Mouse (Mus musculus) MEL (cell line): ENCODE measurements around the gene Bicd2. TPM values are rescaled to one million over a fixed set of nuclear protein-coding genes. Genes with fewer than 3 reads are reported as not detected.

Experiments
- DNase-seq: peaks from one replicate; pipeline ENCODE4 v3.0.0; 2011; ENCODE audit warnings: low read depth, low spot score
- H3K27ac ChIP-seq: 2 replicates; pipeline ENCODE4 v1.5.1; 2012; ENCODE audit warnings: low read depth, mild to moderate bottlenecking, control low read depth, low read length, moderate library complexity; ENCODE audit not compliant: control insufficient read depth
- H3K27me3 ChIP-seq, 2 experiments: fragments of 150-350 bp in 1 of 2; sonication (generic) in 1 of 2; 2 replicates each; pipeline ENCODE4 v1.6.1; 2012; ENCODE audit warnings: low read length in 2 of 2, mild to moderate bottlenecking in 2 of 2, improper control_type of control experiment in 1 of 2, moderate library complexity in 1 of 2; ENCODE audit not compliant: insufficient read depth in 2 of 2, control insufficient read depth in 1 of 2
- H3K36me3 ChIP-seq, 2 experiments: 2 replicates each; pipeline ENCODE4 v1.6.1; 2012 to 2014; ENCODE audit warnings: low read length in 2 of 2, improper control_type of control experiment in 1 of 2, inconsistent platforms in 1 of 2, mild to moderate bottlenecking in 1 of 2; ENCODE audit not compliant: insufficient read depth in 2 of 2, control insufficient read depth in 1 of 2
- H3K4me1 ChIP-seq, 2 experiments: fragments of 150-350 bp in 1 of 2; sonication (generic) in 1 of 2; 2 replicates each; pipeline ENCODE4 v1.6.1; 2012; ENCODE audit warnings: low read length in 2 of 2, improper control_type of control experiment in 1 of 2, mild to moderate bottlenecking in 1 of 2; ENCODE audit not compliant: insufficient read depth in 2 of 2, control insufficient read depth in 1 of 2
- H3K4me3 ChIP-seq, 2 experiments: fragments of 150-350 bp in 1 of 2; sonication (generic) in 1 of 2; 2 replicates each; pipeline ENCODE4 v1.5.1; 2012; ENCODE audit warnings: low read depth in 2 of 2, low read length in 2 of 2, mild to moderate bottlenecking in 2 of 2, moderate library complexity in 2 of 2, control low read depth in 1 of 2, improper control_type of control experiment in 1 of 2; ENCODE audit not compliant: control insufficient read depth in 1 of 2, insufficient read depth in 1 of 2
- H3K79me2 ChIP-seq: 2 replicates; pipeline ENCODE4 v1.6.1; 2012; ENCODE audit warnings: mild to moderate bottlenecking, low read length, moderate library complexity; ENCODE audit not compliant: control insufficient read depth, poor library complexity, insufficient read depth
- H3K9ac ChIP-seq: 2 replicates; pipeline ENCODE4 v1.6.1; 2012; ENCODE audit warnings: low read depth, mild to moderate bottlenecking, control low read depth, low read length, moderate library complexity; ENCODE audit not compliant: control insufficient read depth, poor library complexity, severe bottlenecking
- H3K9me3 ChIP-seq: fragments of 150-350 bp; sonication (generic); replicated peaks from 2 replicates; pipeline ENCODE4 v1.6.1; 2012; ENCODE audit warnings: mild to moderate bottlenecking, low read length, improper control_type of control experiment, moderate library complexity; ENCODE audit not compliant: insufficient read depth
- CHD1 ChIP-seq: IDR thresholded peaks from 2 replicates; pipeline ENCODE4 v1.6.1; 2012; ENCODE audit warnings: low read depth, mild to moderate bottlenecking, inconsistent platforms, low read length, improper control_type of control experiment
- CTCF ChIP-seq, 3 experiments: IDR thresholded peaks in 2 of 3; conservative IDR thresholded peaks in 1 of 3; 2 replicates each; pipeline ENCODE4 v1.5.1; 2011 to 2012; ENCODE audit warnings: low read length in 3 of 3, low read depth in 2 of 3, mild to moderate bottlenecking in 2 of 3, improper control_type of control experiment in 1 of 3, inconsistent platforms in 1 of 3, mixed read lengths in 1 of 3, moderate library complexity in 1 of 3; ENCODE audit not compliant: control insufficient read depth in 1 of 3, insufficient read depth in 1 of 3, poor library complexity in 1 of 3, severe bottlenecking in 1 of 3
- EP300 ChIP-seq, 2 experiments: IDR thresholded peaks; 2 replicates each; pipeline ENCODE4 v1.6.1; 2011; ENCODE audit warnings: improper control_type of control experiment in 2 of 2, low read length in 2 of 2, low read depth in 1 of 2, mild to moderate bottlenecking in 1 of 2
- ETS1 ChIP-seq: IDR thresholded peaks from 2 replicates; pipeline ENCODE4 v1.6.1; 2012; ENCODE audit warnings: low read depth, mild to moderate bottlenecking, inconsistent platforms, low read length, improper control_type of control experiment, moderate library complexity
- GATA1 ChIP-seq: IDR thresholded peaks from 2 replicates; pipeline ENCODE4 v1.6.1; 2011; ENCODE audit warnings: low read depth, low read length, improper control_type of control experiment
- HCFC1 ChIP-seq: IDR thresholded peaks from 2 replicates; pipeline ENCODE4 v1.6.1; 2012; ENCODE audit warnings: low read depth, mild to moderate bottlenecking, inconsistent platforms, low read length, improper control_type of control experiment, moderate library complexity
- JUND ChIP-seq: IDR thresholded peaks from 2 replicates; pipeline ENCODE4 v1.6.1; 2011; ENCODE audit warnings: low read depth, mild to moderate bottlenecking, improper control_type of control experiment, low read length
- MAFK ChIP-seq: IDR thresholded peaks from 2 replicates; pipeline ENCODE4 v1.6.1; 2011; ENCODE audit warnings: low read depth, mild to moderate bottlenecking, low read length, improper control_type of control experiment, borderline replicate concordance
- MAX ChIP-seq: IDR thresholded peaks from 2 replicates; pipeline ENCODE4 v1.6.1; 2011; ENCODE audit warnings: low read length, improper control_type of control experiment
- MEF2A ChIP-seq: IDR thresholded peaks from 2 replicates; pipeline ENCODE4 v1.6.1; 2014; ENCODE audit warnings: low read depth, mild to moderate bottlenecking, inconsistent platforms, low read length, improper control_type of control experiment; ENCODE audit not compliant: poor library complexity, insufficient replicate concordance, severe bottlenecking; ENCODE audit errors: extremely low read depth
- MYC ChIP-seq: IDR thresholded peaks from 2 replicates; pipeline ENCODE4 v1.6.1; 2011; ENCODE audit warnings: low read depth, mild to moderate bottlenecking, low read length, improper control_type of control experiment, moderate library complexity
- NRF1 ChIP-seq: IDR thresholded peaks from 2 replicates; pipeline ENCODE4 v1.6.1; 2014; ENCODE audit warnings: low read depth, mild to moderate bottlenecking, inconsistent platforms, low read length, improper control_type of control experiment, moderate library complexity; ENCODE audit not compliant: poor library complexity, insufficient read depth, severe bottlenecking
- RAD21 ChIP-seq: IDR thresholded peaks from 2 replicates; pipeline ENCODE4 v1.6.1; 2011; ENCODE audit warnings: mild to moderate bottlenecking, low read depth, low read length, improper control_type of control experiment
- RCOR1 ChIP-seq: IDR thresholded peaks from 2 replicates; pipeline ENCODE4 v1.6.1; 2012; ENCODE audit warnings: low read depth, mild to moderate bottlenecking, inconsistent platforms, low read length, improper control_type of control experiment
- SIN3A ChIP-seq: IDR thresholded peaks from 2 replicates; pipeline ENCODE4 v1.6.1; 2012; ENCODE audit warnings: low read length, improper control_type of control experiment, inconsistent platforms
- SMC3 ChIP-seq: IDR thresholded peaks from 2 replicates; pipeline ENCODE4 v1.6.1; 2011; ENCODE audit warnings: low read depth, low read length, improper control_type of control experiment
- TAL1 ChIP-seq: IDR thresholded peaks from 2 replicates; pipeline ENCODE4 v1.6.1; 2012; ENCODE audit warnings: mild to moderate bottlenecking, inconsistent platforms, low read length, moderate library complexity, mixed read lengths
- TBP ChIP-seq: IDR thresholded peaks from 2 replicates; pipeline ENCODE4 v1.8.0; 2011; ENCODE audit warnings: low read depth, low read length, improper control_type of control experiment
- TCF12 ChIP-seq: IDR thresholded peaks from 2 replicates; pipeline ENCODE4 v1.6.1; 2014; ENCODE audit warnings: low read depth, mild to moderate bottlenecking, inconsistent platforms, low read length, improper control_type of control experiment, moderate library complexity
- UBTF ChIP-seq: IDR thresholded peaks from 2 replicates; pipeline ENCODE4 v1.6.1; 2012; ENCODE audit warnings: low read depth, mild to moderate bottlenecking, inconsistent platforms, low read length, improper control_type of control experiment, moderate library complexity, borderline replicate concordance; ENCODE audit not compliant: insufficient read depth
- USF2 ChIP-seq, 2 experiments: IDR thresholded peaks; 2 replicates each; pipeline ENCODE4 v1.6.1; 2011 to 2012; ENCODE audit warnings: improper control_type of control experiment in 2 of 2, low read length in 2 of 2, borderline replicate concordance in 1 of 2, inconsistent platforms in 1 of 2, low read depth in 1 of 2, mild to moderate bottlenecking in 1 of 2; ENCODE audit not compliant: insufficient read depth in 1 of 2
- ZC3H11A ChIP-seq: IDR thresholded peaks from 2 replicates; pipeline ENCODE4 v1.6.1; 2012; ENCODE audit warnings: low read depth, mild to moderate bottlenecking, inconsistent platforms, low read length, improper control_type of control experiment
- ZNF384 ChIP-seq: IDR thresholded peaks from 2 replicates; pipeline ENCODE4 v1.6.1; 2012; ENCODE audit warnings: low read depth, mild to moderate bottlenecking, inconsistent platforms, low read length, improper control_type of control experiment
- polyA plus RNA-seq, 2 experiments: library from polyadenylated mRNA; stranded (reverse) in 1 of 2; unstranded in 1 of 2; fragments of >175 nt in 1 of 2; fragments of >200 nt in 1 of 2; gene quantifications; 2 replicates each; pipeline versions ENCODE4 v1.2.1 to v1.2.4; 2012; ENCODE audit warnings: low replicate concordance in 2 of 2, low read depth in 1 of 2; ENCODE audit not compliant: insufficient read length in 2 of 2, insufficient read depth in 1 of 2, missing spikeins in 1 of 2
- total RNA-seq: library from RNA; depleted of rRNA; stranded (reverse); fragments of 300-350 nt; gene quantifications from 2 replicates; pipeline ENCODE4 v1.2.3, GENCODE M21; 2012

The Bicd2 gene
- total and polyA plus RNA-seq, 3 experiments, result 21.8 to 22.6 TPM; not detected in 1

DNA sequence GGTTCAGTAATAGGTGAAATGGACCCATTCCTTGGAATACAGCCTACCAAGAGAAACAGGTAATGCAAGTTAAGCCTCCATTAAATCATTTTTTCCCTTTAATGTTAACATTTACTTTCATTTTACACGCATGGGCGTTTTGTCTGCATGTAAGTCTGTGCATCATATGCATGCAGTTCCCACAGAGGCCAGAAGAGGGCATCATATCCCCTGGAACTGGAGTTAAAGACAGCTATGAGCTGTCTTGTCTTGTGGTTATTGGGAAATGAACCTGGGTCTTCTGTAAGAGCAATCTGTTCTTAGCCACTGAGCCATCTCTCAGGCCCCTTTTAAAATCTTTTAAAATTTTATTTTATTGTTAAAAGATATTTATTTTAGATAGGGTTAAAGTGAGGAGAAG is 50.0 kb downstream of the Bicd2 start:
- TF ChIP-seq CHD1 (no peak), MAFK (no peak), UBTF (no peak), RAD21 (peak; percentile 44), TAL1 (no peak), SIN3A (no peak), HCFC1 (no peak), MYC (no peak), CTCF (IDR thresholded peaks at IDR 0.05 in 2 of 3, conservative IDR thresholded peaks at IDR 0.05 in 1 of 3; ENCODE audit: control insufficient read depth in 1 of 3, insufficient read depth in 1 of 3, low read depth in 2 of 3, low read length in 3 of 3, poor library complexity in 1 of 3, severe bottlenecking in 1 of 3) (peak; percentile 46 to 75 (median 57)), EP300 (IDR thresholded peaks at IDR 0.05; ENCODE audit: low read depth in 1 of 2, low read length in 2 of 2) (no peak), MEF2A (no peak), SMC3 (peak; percentile 53), ZC3H11A (no peak; the same call in 1 of the 2 replicates), MAX (no peak), GATA1 (no peak), TBP (no peak), JUND (no peak), NRF1 (no peak)
- no peak overlapping the region for H3K27ac ChIP-seq
- H3K4me3 ChIP-seq, result no peak overlapping the region
- H3K4me1 ChIP-seq, result peaks cover 0 to 11% of the 10 kb centered on the region in 2 experiments; a peak in 2 of 4 replicates
- no peaks in the 10 kb centered on the region for H3K79me2 ChIP-seq
- no peaks in the 10 kb centered on the region for H3K27me3 ChIP-seq
- H3K9me3 ChIP-seq, result no peaks in the 10 kb centered on the region
- DNase-seq, result peak; percentile 63
- H3K36me3 ChIP-seq, result peaks cover 0 to 8% of the 10 kb centered on the region in 2 experiments; a peak in 2 of 4 replicates
- H3K9ac ChIP-seq, result no peak overlapping the region

DNA sequence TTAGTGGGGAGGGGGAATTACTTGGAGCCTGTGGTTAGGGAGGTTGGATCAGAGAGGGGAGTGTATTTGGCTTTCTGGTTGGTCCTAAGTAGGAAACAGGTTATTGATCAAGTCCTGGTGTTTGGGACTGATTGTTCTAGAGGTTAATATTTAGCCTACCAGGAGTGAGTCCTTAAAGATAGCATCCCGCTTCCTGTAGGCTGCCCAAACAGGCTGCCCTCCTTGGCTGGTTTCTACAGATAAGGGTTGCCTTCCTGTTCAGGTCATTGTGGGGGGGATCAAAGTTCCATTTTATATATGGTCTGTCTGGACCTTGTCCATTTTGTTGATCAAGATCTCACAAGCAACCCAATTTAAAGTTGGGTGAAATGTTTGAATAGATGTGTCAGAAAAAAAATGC is 52.2 kb downstream of the Bicd2 start:
- H3K9me3 ChIP-seq, result no peaks in the 10 kb centered on the region
- DNase-seq, result peak; percentile 33
- TF ChIP-seq GATA1 (peak; percentile 65), ZNF384 (no peak), ETS1 (0 out of 2 replicates have a peak, but pooled peaks have one; percentile 15), RCOR1 (no peak), TCF12 (peak; percentile 64; the same call in 1 of the 2 replicates), EP300 (IDR thresholded peaks at IDR 0.05; ENCODE audit: low read depth in 1 of 2, low read length in 2 of 2) (peak; percentile 64 to 72), USF2 (IDR thresholded peaks at IDR 0.05; ENCODE audit: borderline replicate concordance in 1 of 2, insufficient read depth in 1 of 2, low read depth in 1 of 2, low read length in 2 of 2) (no peak), TAL1 (peak; percentile 76)
- H3K9ac ChIP-seq, result no peak overlapping the region
- no peaks in the 10 kb centered on the region for H3K27me3 ChIP-seq
- H3K4me3 ChIP-seq, result no peak overlapping the region
- H3K36me3 ChIP-seq, result peaks cover 0 to 8% of the 10 kb centered on the region in 2 experiments; a peak in 2 of 4 replicates
- no peak overlapping the region; the same call in 1 of the 2 replicates for H3K27ac ChIP-seq
- H3K4me1 ChIP-seq, result peaks cover 0 to 11% of the 10 kb centered on the region in 2 experiments; a peak in 2 of 4 replicates
- no peaks in the 10 kb centered on the region for H3K79me2 ChIP-seq
